Mouse (Mus musculus): ENCODE data around the gene Zap70. TPM values are rescaled to one million over a fixed set of nuclear protein-coding genes. Genes with fewer than 3 reads are reported as not detected.

The Zap70 gene
- polyA plus RNA-seq, 1 experiment from 2014 or later, result 0.47 TPM

DNA sequence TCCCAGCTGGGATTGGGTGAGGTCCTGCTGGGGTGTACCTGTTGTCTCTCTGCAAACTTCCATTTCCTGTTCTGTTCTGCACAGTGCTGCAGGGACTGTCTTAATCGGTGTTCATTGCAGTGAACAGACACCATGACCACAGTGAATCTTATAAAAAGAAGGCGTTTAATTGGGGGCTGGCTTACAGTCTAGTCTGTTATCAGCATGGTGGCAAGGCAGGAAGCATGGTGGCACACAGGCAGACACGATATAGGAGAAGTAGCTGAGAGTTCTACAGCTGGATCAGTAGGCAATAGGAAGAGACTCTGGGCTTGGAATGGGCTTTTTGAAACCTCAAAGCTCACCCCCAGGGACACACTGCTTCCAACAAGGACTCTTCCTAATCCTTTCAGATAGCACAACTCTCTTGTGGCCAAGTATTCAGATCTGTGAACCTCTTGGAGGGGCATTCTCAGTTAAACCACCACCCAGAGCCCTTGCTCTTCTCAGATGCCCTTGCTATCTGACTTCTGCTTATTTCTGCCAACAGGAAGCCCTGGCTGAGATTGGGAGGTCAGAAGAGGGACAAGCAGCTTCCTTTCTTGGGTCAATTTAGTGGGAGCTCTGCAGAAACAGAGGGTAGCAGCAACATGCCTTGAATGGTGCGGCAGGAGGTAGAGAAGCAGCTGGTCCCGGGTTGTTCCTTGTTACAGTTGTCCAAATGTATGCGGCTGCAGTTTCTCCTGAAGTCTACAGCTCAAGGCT is 7.5 kb upstream of the Zap70 start:
- WGBS, result 62% methylated on average over 6 of the region's 6 CpGs

DNA sequence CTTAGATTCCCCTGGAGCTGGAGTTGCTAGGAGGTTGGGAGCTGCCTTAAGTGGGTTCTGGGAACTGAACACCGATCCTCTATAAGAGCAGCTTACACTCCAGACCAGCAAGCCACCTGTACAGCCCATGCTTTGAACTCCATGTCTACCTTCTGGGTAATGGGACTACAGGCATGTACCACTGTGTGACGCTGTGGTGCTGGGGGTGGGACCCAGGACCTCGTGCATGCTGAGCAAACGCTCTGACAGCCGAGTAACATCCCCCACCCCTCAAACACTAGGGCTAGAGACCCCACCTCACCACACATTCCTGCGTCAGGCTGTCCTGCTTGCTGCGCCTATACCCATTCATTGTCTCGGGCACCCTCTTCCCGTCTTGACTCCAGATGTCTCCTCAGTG is 3.0 kb upstream of the Zap70 start:
- no peak overlapping the region for H3K4me2 ChIP-seq
- no peaks in the 10 kb centered on the region for H3K36me3 ChIP-seq
- H3K27ac ChIP-seq, result no peak overlapping the region
- H3K27me3 ChIP-seq, result no peaks in the 10 kb centered on the region
- ATAC-seq (replicated peaks; ENCODE audit: insufficient number of reproducible peaks, insufficient read depth, low FRiP score, low read depth), result no peak
- no peaks in the 10 kb centered on the region for H3K4me1 ChIP-seq (replicated peaks)
- no peak overlapping the region for H3K9ac ChIP-seq
- no peaks in the 10 kb centered on the region for H3K9me3 ChIP-seq (replicated peaks)
- 82% methylated on average over 9 of the region's 9 CpGs for WGBS
- no peak overlapping the region for H3K4me3 ChIP-seq

More for the DNA sequence above, 7.5 kb upstream of the Zap70 start:
- Histone ChIP-seq H3K4me2 (no peak overlapping the region), H3K4me3 (no peak overlapping the region), H3K9ac (no peak overlapping the region), H3K4me1 (replicated peaks) (no peaks in the 10 kb centered on the region), H3K27me3 (no peaks in the 10 kb centered on the region), H3K36me3 (no peaks in the 10 kb centered on the region), H3K9me3 (replicated peaks) (no peaks in the 10 kb centered on the region), H3K27ac (no peak overlapping the region)
- ATAC-seq (replicated peaks; ENCODE audit: insufficient number of reproducible peaks, insufficient read depth, low FRiP score, low read depth), result no peak

DNA sequence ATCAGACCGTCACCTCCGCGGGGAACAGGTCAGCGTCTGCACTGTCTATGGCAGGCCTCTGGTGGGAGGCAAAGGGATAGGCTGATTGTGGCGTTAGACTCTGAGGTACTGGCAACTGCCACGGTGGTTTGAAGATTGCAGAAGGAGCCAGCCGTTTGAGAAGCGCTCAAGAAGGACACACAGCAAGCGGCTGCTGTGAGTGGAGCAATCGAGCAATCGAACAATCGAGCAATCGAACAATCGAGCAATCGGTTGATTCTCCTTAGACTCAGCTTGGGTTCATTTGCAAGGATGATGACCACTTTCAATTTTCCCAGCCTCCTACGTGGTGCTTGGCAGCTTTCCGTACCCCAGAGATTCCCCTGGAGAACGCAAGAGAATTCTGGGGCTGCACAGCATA is 2.5 kb upstream of the Zap70 start:
- Histone ChIP-seq H3K27ac (no peak overlapping the region), H3K9me3 (replicated peaks) (no peaks in the 10 kb centered on the region), H3K4me1 (replicated peaks) (no peaks in the 10 kb centered on the region), H3K36me3 (no peaks in the 10 kb centered on the region), H3K4me3 (no peak overlapping the region), H3K9ac (no peak overlapping the region), H3K27me3 (no peaks in the 10 kb centered on the region), H3K4me2 (no peak overlapping the region)
- no peak for ATAC-seq (replicated peaks; ENCODE audit: insufficient number of reproducible peaks, insufficient read depth, low FRiP score, low read depth)
- WGBS, result 82% methylated on average over 18 of the region's 18 CpGs

DNA sequence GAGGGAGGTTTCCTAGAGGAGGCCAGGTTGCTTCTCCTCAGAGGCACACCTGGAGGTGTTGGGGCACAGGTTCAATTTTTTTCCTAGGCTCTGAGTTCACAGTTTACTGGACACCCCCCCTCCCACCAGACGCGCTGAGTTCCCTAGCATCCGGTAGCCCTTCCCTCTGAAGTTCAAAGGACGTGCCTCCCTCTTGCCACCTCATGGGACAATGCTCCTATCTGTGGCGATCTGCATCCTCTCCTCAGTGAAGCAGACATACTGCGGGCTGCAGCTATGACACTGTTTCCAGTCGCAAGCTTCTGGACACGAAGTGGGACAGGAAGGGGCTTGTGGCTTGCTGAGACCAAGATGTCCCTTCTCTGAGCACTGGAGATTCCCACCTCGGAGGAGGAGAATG is 1.2 kb upstream of the Zap70 start:
- Histone ChIP-seq H3K27ac (no peak overlapping the region), H3K27me3 (no peaks in the 10 kb centered on the region), H3K36me3 (no peaks in the 10 kb centered on the region), H3K4me3 (no peak overlapping the region), H3K4me2 (no peak overlapping the region), H3K4me1 (replicated peaks) (no peaks in the 10 kb centered on the region), H3K9me3 (replicated peaks) (no peaks in the 10 kb centered on the region), H3K9ac (no peak overlapping the region)
- 80% methylated on average over 9 of the region's 9 CpGs for WGBS
- no peak for ATAC-seq (replicated peaks; ENCODE audit: insufficient number of reproducible peaks, insufficient read depth, low FRiP score, low read depth)

DNA sequence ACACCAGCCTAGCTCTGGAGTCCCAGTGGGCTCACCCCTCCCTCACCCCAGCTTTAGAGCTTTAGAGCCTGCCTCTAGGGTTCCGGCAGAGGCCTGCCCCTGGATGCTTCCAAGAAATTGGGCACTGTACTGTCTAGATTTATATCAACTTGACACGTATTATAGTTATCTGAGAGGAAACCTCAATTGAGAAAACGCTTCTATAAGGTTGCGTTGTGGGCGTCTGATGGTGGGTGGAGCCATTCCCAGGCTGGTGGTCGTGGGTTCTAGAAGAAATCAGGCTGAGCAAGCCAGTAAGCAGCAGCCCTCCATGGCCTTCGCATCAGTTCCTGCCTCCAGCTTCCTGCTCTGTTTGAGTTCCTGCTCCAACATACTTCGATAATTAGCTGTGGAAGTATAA is 537 bp upstream of the Zap70 start:
- Histone ChIP-seq H3K36me3 (no peaks in the 10 kb centered on the region), H3K4me1 (replicated peaks) (no peaks in the 10 kb centered on the region), H3K4me3 (no peak overlapping the region), H3K27ac (no peak overlapping the region), H3K9me3 (replicated peaks) (no peaks in the 10 kb centered on the region), H3K4me2 (no peak overlapping the region), H3K27me3 (no peaks in the 10 kb centered on the region), H3K9ac (no peak overlapping the region)
- WGBS, result 83% methylated on average over 8 of the region's 8 CpGs
- no peak for ATAC-seq (replicated peaks; ENCODE audit: insufficient number of reproducible peaks, insufficient read depth, low FRiP score, low read depth)

DNA sequence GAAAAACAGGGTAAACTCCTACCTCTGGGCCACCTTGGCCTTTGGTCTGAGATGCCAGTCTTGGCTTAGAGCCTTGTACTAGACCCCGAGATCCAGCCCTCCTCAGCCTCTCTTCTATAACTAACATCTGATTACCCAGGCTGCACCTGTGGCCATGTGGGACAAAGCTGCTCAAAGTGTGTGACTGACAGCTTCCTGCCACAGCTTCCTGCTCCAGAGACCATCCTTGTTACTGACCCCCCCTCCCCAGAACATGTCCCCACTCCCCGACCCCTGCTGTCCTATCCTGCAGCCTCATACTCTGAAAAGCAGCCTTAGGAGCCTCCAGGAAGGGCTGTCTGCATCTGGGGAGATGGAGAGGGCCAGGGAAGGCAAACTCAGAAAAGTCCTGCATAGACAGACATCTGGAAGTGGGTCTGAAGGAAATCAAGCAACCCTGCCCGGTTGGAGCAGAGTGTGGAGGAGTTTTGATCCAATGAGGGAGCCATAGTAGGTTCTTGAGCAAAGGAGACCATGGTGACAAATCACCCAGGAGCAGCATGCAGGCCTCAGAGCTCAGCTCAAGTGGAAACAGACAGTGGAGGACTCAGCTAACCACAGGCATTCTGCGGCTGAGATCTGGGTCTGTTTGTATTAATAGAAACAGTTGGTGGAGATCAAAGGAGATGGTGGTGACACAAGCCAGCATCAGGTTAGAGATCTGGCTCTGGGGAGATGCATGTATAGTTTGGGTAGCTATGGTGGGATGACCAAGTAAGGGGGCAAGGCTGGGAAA is 5.0 kb downstream of the Zap70 start:
- Histone ChIP-seq H3K4me3 (no peak overlapping the region), H3K27me3 (peaks cover 12% of the 10 kb centered on the region), H3K27ac (no peak overlapping the region), H3K9me3 (replicated peaks) (no peaks in the 10 kb centered on the region), H3K36me3 (no peaks in the 10 kb centered on the region), H3K4me1 (replicated peaks) (peaks cover 5% of the 10 kb centered on the region), H3K4me2 (no peak overlapping the region), H3K9ac (no peak overlapping the region)
- 37% methylated on average over 4 of the region's 4 CpGs for WGBS
- no peak for ATAC-seq (replicated peaks; ENCODE audit: insufficient number of reproducible peaks, insufficient read depth, low FRiP score, low read depth)

DNA sequence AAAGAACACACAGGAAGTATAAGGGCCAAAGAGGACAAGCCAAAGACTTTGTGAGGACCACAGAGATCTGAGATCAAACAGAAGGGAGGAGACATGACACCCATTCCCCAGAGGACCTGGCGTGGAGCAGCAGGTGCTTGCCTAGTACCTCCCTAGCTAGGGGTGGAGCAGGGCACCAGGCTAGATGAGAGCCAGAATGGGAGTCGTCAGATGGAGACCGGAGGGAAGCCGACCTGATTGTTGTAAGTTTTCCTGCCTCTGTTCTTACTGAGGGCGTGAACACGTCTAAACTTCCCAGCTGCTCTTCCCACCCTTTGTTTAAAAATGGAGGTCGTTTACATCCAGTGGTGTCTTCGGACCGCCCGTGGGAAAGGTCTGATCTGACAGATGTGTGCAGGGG is 5.7 kb downstream of the Zap70 start:
- Histone ChIP-seq H3K4me3 (no peak overlapping the region), H3K4me1 (replicated peaks) (peaks cover 5% of the 10 kb centered on the region), H3K36me3 (no peaks in the 10 kb centered on the region), H3K4me2 (no peak overlapping the region), H3K9ac (no peak overlapping the region), H3K27me3 (peaks cover 12% of the 10 kb centered on the region), H3K9me3 (replicated peaks) (no peaks in the 10 kb centered on the region), H3K27ac (no peak overlapping the region)
- no peak for ATAC-seq (replicated peaks; ENCODE audit: insufficient number of reproducible peaks, insufficient read depth, low FRiP score, low read depth)
- WGBS, result 38% methylated on average over 10 of the region's 10 CpGs

DNA sequence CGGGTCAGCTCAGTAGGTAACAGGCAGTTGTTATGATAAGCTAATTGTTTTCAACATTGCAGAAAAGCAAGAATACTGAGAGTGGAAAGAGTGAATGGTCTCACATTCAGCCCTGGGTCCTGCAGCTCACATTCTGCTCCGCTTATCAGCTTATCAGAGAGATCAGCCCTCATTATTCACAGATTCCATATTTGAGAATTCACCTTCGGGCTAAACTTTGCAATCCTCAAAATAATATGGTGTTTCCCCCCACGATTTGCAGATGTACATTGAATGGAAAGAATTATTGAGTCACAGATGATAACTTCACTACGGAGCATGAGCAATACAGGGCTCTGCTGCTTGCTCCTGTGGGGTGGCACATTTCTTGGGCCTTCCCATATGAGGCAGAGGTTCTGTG is 7.2 kb downstream of the Zap70 start:
- H3K4me1 ChIP-seq (replicated peaks), result peaks cover 5% of the 10 kb centered on the region
- 68% methylated on average over 5 of the region's 5 CpGs for WGBS
- no peaks in the 10 kb centered on the region for H3K9me3 ChIP-seq (replicated peaks)
- H3K27me3 ChIP-seq, result peaks cover 12% of the 10 kb centered on the region
- no peak overlapping the region for H3K4me2 ChIP-seq
- H3K4me3 ChIP-seq, result no peak overlapping the region
- no peaks in the 10 kb centered on the region for H3K36me3 ChIP-seq
- ATAC-seq (replicated peaks; ENCODE audit: insufficient number of reproducible peaks, insufficient read depth, low FRiP score, low read depth), result no peak
- H3K9ac ChIP-seq, result no peak overlapping the region
- H3K27ac ChIP-seq, result no peak overlapping the region

DNA sequence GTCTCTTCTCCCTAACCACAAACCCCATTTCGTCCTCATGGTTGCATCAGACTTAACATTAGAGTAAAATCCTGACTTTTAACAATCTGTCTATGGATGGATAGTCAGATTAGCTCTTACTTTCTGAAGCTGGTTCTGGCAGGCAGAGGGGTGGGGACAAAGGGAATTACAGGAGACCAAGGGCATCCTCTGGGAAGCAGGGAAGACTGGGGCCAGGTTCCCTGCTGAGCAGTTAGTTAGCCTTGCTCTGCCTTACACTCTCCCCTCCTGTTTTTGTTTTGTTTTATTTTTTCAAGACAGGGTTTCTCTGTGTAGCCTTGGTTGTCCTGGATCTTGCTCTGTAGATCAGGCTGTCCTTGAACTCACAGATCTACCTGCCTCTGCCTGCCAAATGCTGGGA is 8.4 kb downstream of the Zap70 start:
- ATAC-seq (replicated peaks; ENCODE audit: insufficient number of reproducible peaks, insufficient read depth, low FRiP score, low read depth), result no peak
- Histone ChIP-seq H3K27ac (no peak overlapping the region), H3K4me1 (replicated peaks) (peaks cover 5% of the 10 kb centered on the region), H3K4me2 (no peak overlapping the region), H3K27me3 (peaks cover 12% of the 10 kb centered on the region), H3K36me3 (no peaks in the 10 kb centered on the region), H3K9ac (no peak overlapping the region), H3K9me3 (replicated peaks) (no peaks in the 10 kb centered on the region), H3K4me3 (no peak overlapping the region)
- WGBS, result 88% methylated on average over 1 of the region's 1 CpGs

DNA sequence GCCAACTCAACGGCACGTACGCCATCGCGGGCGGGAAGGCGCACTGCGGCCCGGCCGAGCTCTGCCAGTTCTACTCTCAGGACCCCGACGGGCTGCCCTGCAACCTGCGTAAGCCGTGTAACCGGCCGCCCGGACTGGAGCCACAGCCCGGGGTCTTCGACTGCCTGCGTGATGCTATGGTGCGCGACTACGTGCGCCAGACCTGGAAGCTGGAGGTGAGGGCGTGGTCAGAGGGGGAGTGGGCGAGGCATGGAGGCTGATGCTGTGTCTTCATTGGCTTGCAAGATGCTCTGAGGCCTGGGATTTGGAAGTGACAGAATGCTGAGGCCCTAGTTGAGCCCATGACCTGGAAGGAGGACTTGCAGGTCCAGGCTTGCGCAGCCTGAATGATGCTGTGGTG is 9.4 kb downstream of the Zap70 start:
- peak overlapping the region; percentile 58 for H3K4me2 ChIP-seq
- H3K4me3 ChIP-seq, result peak overlapping the region; percentile 35
- no peak for ATAC-seq (replicated peaks; ENCODE audit: insufficient number of reproducible peaks, insufficient read depth, low FRiP score, low read depth)
- H3K9ac ChIP-seq, result no peak overlapping the region
- peaks cover 12% of the 10 kb centered on the region for H3K27me3 ChIP-seq
- H3K36me3 ChIP-seq, result no peaks in the 10 kb centered on the region
- H3K27ac ChIP-seq, result no peak overlapping the region
- 24% methylated on average over 27 of the region's 27 CpGs for WGBS
- H3K9me3 ChIP-seq (replicated peaks), result no peaks in the 10 kb centered on the region
- peaks cover 5% of the 10 kb centered on the region for H3K4me1 ChIP-seq (replicated peaks)

DNA sequence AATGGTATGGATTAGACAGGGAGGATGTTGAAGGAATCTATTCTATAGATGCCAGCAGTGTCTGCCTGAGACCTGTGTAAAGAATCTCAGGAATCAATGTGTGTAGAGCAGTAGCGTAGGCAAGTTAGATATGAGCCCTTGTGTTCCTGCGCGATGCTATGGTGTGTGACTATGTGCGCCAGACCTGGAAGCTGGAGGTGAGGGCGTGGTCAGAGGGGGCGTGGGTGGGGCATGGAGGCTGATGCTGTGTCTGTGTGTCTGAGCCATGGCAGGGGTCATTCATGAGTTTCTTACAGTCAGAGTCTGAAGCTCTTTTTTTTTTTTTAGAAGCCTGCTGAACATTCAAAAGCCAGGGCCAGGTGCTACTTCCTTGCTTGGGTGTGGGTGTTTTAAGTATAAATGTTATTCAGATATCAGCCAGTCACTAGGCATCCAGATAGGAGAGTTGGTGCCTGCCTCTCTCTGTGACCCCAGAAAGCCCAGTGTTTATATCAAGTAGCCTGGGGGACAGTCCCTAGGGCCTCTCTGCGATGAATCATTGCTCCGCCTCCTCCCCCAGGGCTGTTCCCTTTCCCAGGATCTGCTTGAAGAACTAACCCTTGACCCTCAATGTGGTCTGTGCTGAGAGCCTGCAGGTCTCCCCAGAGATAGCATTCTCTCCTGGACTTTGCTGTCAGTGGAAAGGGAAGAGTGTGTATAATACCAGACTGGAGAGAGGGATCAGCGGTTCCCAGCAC is 10.8 kb downstream of the Zap70 start:
- H3K9me3 ChIP-seq (replicated peaks), result no peaks in the 10 kb centered on the region
- H3K4me1 ChIP-seq (replicated peaks), result peaks cover 5% of the 10 kb centered on the region
- no peak overlapping the region for H3K4me3 ChIP-seq
- 81% methylated on average over 9 of the region's 9 CpGs for WGBS
- ATAC-seq (replicated peaks; ENCODE audit: insufficient number of reproducible peaks, insufficient read depth, low FRiP score, low read depth), result no peak
- no peak overlapping the region for H3K9ac ChIP-seq
- H3K27me3 ChIP-seq, result peaks cover 12% of the 10 kb centered on the region
- no peak overlapping the region for H3K27ac ChIP-seq
- H3K36me3 ChIP-seq, result no peaks in the 10 kb centered on the region
- H3K4me2 ChIP-seq, result no peak overlapping the region

Data from heart, embryonic 15.5 days (tissue).